Mouse (Mus musculus) CD4-positive, CD25-positive, alpha-beta regulatory T cell, adult 4 months (primary cell): ENCODE measurements around the gene Tarbp2. TPM values are rescaled to one million over a fixed set of nuclear protein-coding genes. Genes with fewer than 3 reads are reported as not detected.

ENCODE experiments used
- polyA plus RNA-seq, 2 experiments: library from polyadenylated mRNA; unstranded; fragments of 100-300 nt; shearing (Covaris generic); gene quantifications; one replicate each; pipeline ENCODE4 v1.2.1; 2017

Tarbp2 gene
- polyA plus RNA-seq, 2 experiments from 2014 or later, result 24.9 to 41.9 TPM

Other genes with a start within 250 kb of the Tarbp2 start
- not detected for gene Gm9918, start 247.6 kb upstream of the Tarbp2 start, polyA plus RNA-seq
- 10 to 100 TPM; 28.3 to 31.4 TPM for gene Mfsd5, start 238.7 kb upstream of the Tarbp2 start, polyA plus RNA-seq
- 1 to 10 TPM; 1.5 to 6.7 TPM for gene Espl1, start 221.9 kb upstream of the Tarbp2 start, polyA plus RNA-seq
- gene Pfdn5, start 192.1 kb upstream of the Tarbp2 start, polyA plus RNA-seq, result 1,000 to 10,000 TPM; 1,296 to 1,302 TPM
- gene Myg1, start 186.5 kb upstream of the Tarbp2 start, polyA plus RNA-seq, result 100 to 1,000 TPM; 119 to 124 TPM
- 10 to 100 TPM; 41.7 to 63.7 TPM for gene Aaas, start 167.4 kb upstream of the Tarbp2 start, polyA plus RNA-seq
- gene Sp7, start 151.0 kb upstream of the Tarbp2 start, polyA plus RNA-seq, result not detected
- gene Sp1, start 112.0 kb upstream of the Tarbp2 start, polyA plus RNA-seq, result 10 to 100 TPM; 19.0 to 22.2 TPM
- under 1 TPM; 0.63 to 0.71 TPM for gene Amhr2, start 72.8 kb upstream of the Tarbp2 start, polyA plus RNA-seq
- gene Prr13, start 59.2 kb upstream of the Tarbp2 start, polyA plus RNA-seq, result 1,000 to 10,000 TPM; 1,029 to 1,286 TPM
- gene Pcbp2, start 47.7 kb upstream of the Tarbp2 start, polyA plus RNA-seq, result 100 to 1,000 TPM; 198 to 220 TPM
- not detected for gene Gm10337, start 14.5 kb upstream of the Tarbp2 start, polyA plus RNA-seq
- gene Map3k12, start 1.1 kb upstream of the Tarbp2 start, polyA plus RNA-seq, result 1 to 10 TPM; 6.8 to 8.1 TPM
- gene Npff, start 6.8 kb downstream of the Tarbp2 start, polyA plus RNA-seq, result 1 to 10 TPM; 4.6 to 5.5 TPM
- gene Gm28047, start 106.9 kb downstream of the Tarbp2 start, polyA plus RNA-seq, result 1 to 10 TPM in 1 of 2 experiments, not detected in 1; 1.5 TPM
- 10 to 100 TPM; 41.4 to 42.2 TPM for gene Atf7, start 107.3 kb downstream of the Tarbp2 start, polyA plus RNA-seq
- 10 to 100 TPM; 59.6 to 89.5 TPM for gene Atp5g2, start 154.2 kb downstream of the Tarbp2 start, polyA plus RNA-seq
- 10 to 100 TPM; 37.8 to 60.1 TPM for gene Calcoco1, start 204.0 kb downstream of the Tarbp2 start, polyA plus RNA-seq